ENCODE assay signal across 11 mouse cellular contexts in the genomic region with DNA sequence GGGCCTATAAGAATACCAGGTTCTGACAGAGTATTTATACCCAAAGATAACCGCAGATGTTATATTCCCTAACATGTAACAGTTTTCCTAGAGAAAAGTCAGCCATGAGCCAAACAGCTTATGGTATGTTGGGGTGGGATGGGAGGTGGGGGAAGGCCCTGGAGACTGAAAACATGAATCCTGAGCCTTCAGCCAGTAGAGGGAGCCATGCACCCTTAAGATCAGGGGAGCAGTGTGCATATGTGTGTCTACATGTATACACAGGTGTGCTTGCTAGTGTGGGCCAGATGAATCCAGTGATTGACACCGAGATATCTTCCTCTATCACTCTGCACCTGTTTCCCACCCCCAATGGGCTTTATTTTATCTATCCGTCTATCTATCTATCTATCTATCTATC. TPM values are rescaled to one million over a fixed set of nuclear protein-coding genes. Genes with fewer than 3 reads are reported as not detected.
DNase-seq lines count a peak whose midpoint lies in the region; ATAC-seq and TF ChIP-seq lines count a peak whose summit lies in the region.
"Had no signal": no experiment of that assay in that cellular context is flagged by ENCODE, and none has a peak within 500 bp of the region (broad histone marks: within the 10 kb centered on the region; RNA-seq: fewer than 3 reads in every experiment).

No protein-coding gene starts in this region.

- 58% methylated on average over 3 of the region's 3 CpGs for WGBS in intestine, postnatal 0 days
- 60% methylated on average over 3 of the region's 3 CpGs for WGBS in intestine, embryonic 16.5 days
- 61% methylated on average over 3 of the region's 3 CpGs for WGBS in midbrain, embryonic 11.5 days
- 70% methylated on average over 3 of the region's 3 CpGs for WGBS in midbrain, embryonic 10.5 days

- no peak overlapping the region for H3K9ac ChIP-seq in intestine, postnatal 0 days (ENCODE audit: low read depth, low read length)
- H3K9ac ChIP-seq in intestine, embryonic 16.5 days (ENCODE audit: low read depth, low read length) = no peak overlapping the region
- H3K9ac ChIP-seq in midbrain, embryonic 11.5 days (ENCODE audit: low read length) = no peak overlapping the region
- H3K9ac ChIP-seq: forebrain, embryonic 15.5 days; intestine, embryonic 15.5 days had no signal

- H3K4me1 ChIP-seq in intestine, postnatal 0 days (replicated peaks; ENCODE audit: control insufficient read depth, insufficient read depth, low read length) = no peaks in the 10 kb centered on the region
- no peaks in the 10 kb centered on the region for H3K4me1 ChIP-seq in intestine, embryonic 16.5 days (ENCODE audit: control insufficient read depth, insufficient read depth, low read length)
- no peaks in the 10 kb centered on the region for H3K4me1 ChIP-seq in midbrain, embryonic 11.5 days (ENCODE audit: control insufficient read depth, insufficient read depth, low read length)
- no peaks in the 10 kb centered on the region for H3K4me1 ChIP-seq in midbrain, embryonic 10.5 days
- H3K4me1 ChIP-seq: forebrain, embryonic 15.5 days; intestine, embryonic 15.5 days had no signal

- no peaks in the 10 kb centered on the region for H3K36me3 ChIP-seq in intestine, postnatal 0 days (ENCODE audit: control insufficient read depth, insufficient read depth)
- no peaks in the 10 kb centered on the region for H3K36me3 ChIP-seq in intestine, embryonic 16.5 days (ENCODE audit: control insufficient read depth, insufficient read depth, low read length)
- no peaks in the 10 kb centered on the region for H3K36me3 ChIP-seq in midbrain, embryonic 11.5 days (ENCODE audit: control insufficient read depth, insufficient read depth, low read length)
- H3K36me3 ChIP-seq in midbrain, embryonic 10.5 days = no peaks in the 10 kb centered on the region
- H3K36me3 ChIP-seq: forebrain, embryonic 15.5 days; intestine, embryonic 15.5 days had no signal

- no peak for ATAC-seq in intestine, postnatal 0 days
- ATAC-seq in intestine, embryonic 16.5 days = no peak
- ATAC-seq in midbrain, embryonic 11.5 days (ENCODE audit: low FRiP score) = no peak
- ATAC-seq: forebrain, embryonic 15.5 days; intestine, embryonic 15.5 days had no signal

- H3K4me3 ChIP-seq in intestine, postnatal 0 days (ENCODE audit: low read depth, low read length) = no peak overlapping the region
- H3K4me3 ChIP-seq in intestine, embryonic 16.5 days (ENCODE audit: low read length) = no peak overlapping the region
- H3K4me3 ChIP-seq in midbrain, embryonic 11.5 days (ENCODE audit: low read depth, low read length) = no peak overlapping the region
- no peak overlapping the region for H3K4me3 ChIP-seq in midbrain, embryonic 10.5 days
- H3K4me3 ChIP-seq: forebrain, embryonic 15.5 days; intestine, embryonic 15.5 days had no signal

- DNase-seq in midbrain, embryonic 11.5 days (ENCODE audit: low spot score, missing footprints) = peak; percentile 77
- no peak for DNase-seq in midbrain, embryonic 10.5 days (ENCODE audit: low spot score)
- DNase-seq in R1 (ENCODE audit: low read depth, low spot score) = peak; percentile 38
- peak; percentile 30 for DNase-seq in retina, postnatal 7 days (ENCODE audit: low read depth, low spot score)
- no peak for DNase-seq in frontal cortex, postnatal 25 days (ENCODE audit: low spot score in 2 of 2)
- no peak for DNase-seq in urinary bladder, postnatal 14 days (ENCODE audit: low spot score)

- no peak overlapping the region for H3K27ac ChIP-seq in intestine, postnatal 0 days (ENCODE audit: low read depth, low read length)
- H3K27ac ChIP-seq in intestine, embryonic 16.5 days (ENCODE audit: low read length) = no peak overlapping the region
- no peak overlapping the region for H3K27ac ChIP-seq in midbrain, embryonic 11.5 days (ENCODE audit: low read depth, low read length)
- H3K27ac ChIP-seq in midbrain, embryonic 10.5 days (replicated peaks) = no peak overlapping the region
- H3K27ac ChIP-seq: forebrain, embryonic 15.5 days; intestine, embryonic 15.5 days; macrophage had no signal

- no peak overlapping the region for H3K4me2 ChIP-seq in intestine, postnatal 0 days (replicated peaks; ENCODE audit: low read depth)
- H3K4me2 ChIP-seq in intestine, embryonic 16.5 days (ENCODE audit: low read depth, low read length) = no peak overlapping the region
- no peak overlapping the region for H3K4me2 ChIP-seq in midbrain, embryonic 11.5 days
- H3K4me2 ChIP-seq: forebrain, embryonic 15.5 days; intestine, embryonic 15.5 days had no signal

- TF ChIP-seq CTCF in intestine, postnatal 0 days (IDR thresholded peaks at IDR 0.05; ENCODE audit: low read depth) = peak; percentile 76

- no peaks in the 10 kb centered on the region for H3K27me3 ChIP-seq in intestine, postnatal 0 days (replicated peaks; ENCODE audit: control insufficient read depth, insufficient read depth, low read length)
- no peaks in the 10 kb centered on the region for H3K27me3 ChIP-seq in intestine, embryonic 16.5 days (replicated peaks; ENCODE audit: control insufficient read depth, insufficient read depth, low read length)
- no peaks in the 10 kb centered on the region for H3K27me3 ChIP-seq in midbrain, embryonic 11.5 days (ENCODE audit: control insufficient read depth, insufficient read depth, low read length)
- no peaks in the 10 kb centered on the region for H3K27me3 ChIP-seq in midbrain, embryonic 10.5 days (ENCODE audit: low read depth, poor library complexity, severe bottlenecking)
- H3K27me3 ChIP-seq: forebrain, embryonic 15.5 days; intestine, embryonic 15.5 days had no signal

- no peaks in the 10 kb centered on the region for H3K9me3 ChIP-seq in intestine, postnatal 0 days (ENCODE audit: control insufficient read depth)
- no peaks in the 10 kb centered on the region for H3K9me3 ChIP-seq in intestine, embryonic 16.5 days (ENCODE audit: control insufficient read depth, low read length)
- H3K9me3 ChIP-seq in midbrain, embryonic 11.5 days (ENCODE audit: control insufficient read depth, low read length) = no peaks in the 10 kb centered on the region
- no peaks in the 10 kb centered on the region for H3K9me3 ChIP-seq in midbrain, embryonic 10.5 days (replicated peaks)
- H3K9me3 ChIP-seq: forebrain, embryonic 15.5 days; intestine, embryonic 15.5 days had no signal

RNA-seq across cellular contexts. Expression of a gene that starts 20.2 kb away (rescaled TPM):
- polyA plus RNA-seq in intestine, postnatal 0 days (2015; fragmentation: Nextera tagmentation; extraction: Ambion mirVana) = 62.0 and 79.2 TPM in 2 replicates
- polyA plus RNA-seq in intestine, embryonic 16.5 days (2015; fragmentation: Nextera tagmentation; extraction: Ambion mirVana) = 166 and 186 TPM in 2 replicates
- 398 and 399 TPM in 2 replicates for polyA plus RNA-seq in midbrain, embryonic 11.5 days (2014; fragmentation: Nextera tagmentation; extraction: Ambion mirVana)
- 413 and 444 TPM in 2 replicates for polyA plus RNA-seq in midbrain, embryonic 10.5 days (2016; fragmentation: Nextera tagmentation; extraction: Ambion mirVana)

RNA-seq across cellular contexts. Expression of a gene that starts 24.6 kb away (rescaled TPM):
- 2.7 and 3.0 TPM in 2 replicates for polyA plus RNA-seq in intestine, postnatal 0 days (2015; fragmentation: Nextera tagmentation; extraction: Ambion mirVana)
- polyA plus RNA-seq in intestine, embryonic 16.5 days (2015; fragmentation: Nextera tagmentation; extraction: Ambion mirVana) = 5.7 and 6.1 TPM in 2 replicates
- polyA plus RNA-seq in midbrain, embryonic 11.5 days (2014; fragmentation: Nextera tagmentation; extraction: Ambion mirVana) = 81.4 and 89.1 TPM in 2 replicates
- 90.7 and 126 TPM in 2 replicates for polyA plus RNA-seq in midbrain, embryonic 10.5 days (2016; fragmentation: Nextera tagmentation; extraction: Ambion mirVana)
- polyA plus RNA-seq: macrophage had no signal

RNA-seq across cellular contexts. Expression of a gene that starts 39.0 kb away (rescaled TPM):
- 71.6 and 79.4 TPM in 2 replicates for polyA plus RNA-seq in intestine, postnatal 0 days (2015; fragmentation: Nextera tagmentation; extraction: Ambion mirVana)
- 50.2 and 56.3 TPM in 2 replicates for polyA plus RNA-seq in intestine, embryonic 16.5 days (2015; fragmentation: Nextera tagmentation; extraction: Ambion mirVana)
- polyA plus RNA-seq in midbrain, embryonic 11.5 days (2014; fragmentation: Nextera tagmentation; extraction: Ambion mirVana) = 22.6 and 28.4 TPM in 2 replicates
- polyA plus RNA-seq in midbrain, embryonic 10.5 days (2016; fragmentation: Nextera tagmentation; extraction: Ambion mirVana) = 26.7 and 30.3 TPM in 2 replicates

Comparison
In these comparisons a context has a peak if more than half of its experiments do, and no peak if none do; other contexts are left out.
1. DNase-seq: peak in midbrain, embryonic 11.5 days (single experiment), R1 (single experiment) and retina, postnatal 7 days (single experiment); none in midbrain, embryonic 10.5 days (single experiment), frontal cortex, postnatal 25 days (0 of 2) and urinary bladder, postnatal 14 days (single experiment).
2. RNA of a gene that starts 24.6 kb away (polyA plus RNA-seq): 90.7 to 126 TPM in midbrain, embryonic 10.5 days and 81.4 to 89.1 TPM in midbrain, embryonic 11.5 days; 5.7 to 6.1 TPM in intestine, embryonic 16.5 days and 2.7 to 3.0 TPM in intestine, postnatal 0 days; every median in the first group is over 10 times any median in the second.